Comparison of ENCODE assay signal across 27 mouse cellular contexts in genomic region chr12:30006586-30006985, GRCm38 (mm10).
DNase-seq lines count a peak whose midpoint lies in the region; ATAC-seq and TF ChIP-seq lines count a peak whose summit lies in the region.
"Had no signal": no experiment of that assay in that cellular context is flagged by ENCODE, and none has a peak within 500 bp of the region (broad histone marks: within the 10 kb centered on the region; RNA-seq: fewer than 3 reads in every experiment).

No protein-coding gene starts in this region.

- no peak overlapping the region for H3K4me2 ChIP-seq in kidney, embryonic 14.5 days (replicated peaks; ENCODE audit: low read depth, low read length)
- H3K4me2 ChIP-seq: embryonic facial prominence, embryonic 13.5 days; embryonic facial prominence, embryonic 15.5 days; forebrain, embryonic 12.5 days had no signal

- no peaks in the 10 kb centered on the region for H3K4me1 ChIP-seq in kidney, embryonic 14.5 days (ENCODE audit: control insufficient read depth, insufficient read depth, low read length)
- H3K4me1 ChIP-seq in megakaryocyte, embryonic 14.5 days: no peaks in the 10 kb centered on the region
- H3K4me1 ChIP-seq in G1E (ENCODE audit: insufficient read depth, low read depth, low read length): no peaks in the 10 kb centered on the region; the same call in 1 of the 2 replicates
- H3K4me1 ChIP-seq: embryonic facial prominence, embryonic 13.5 days; embryonic facial prominence, embryonic 15.5 days had no signal

- 78% methylated on average over 9 of the region's 9 CpGs for WGBS in kidney, embryonic 14.5 days

- H3K4me3 ChIP-seq in kidney, embryonic 14.5 days (ENCODE audit: low read length): no peak overlapping the region
- peak overlapping the region; percentile 66 for H3K4me3 ChIP-seq in megakaryocyte, embryonic 14.5 days (replicated peaks)
- H3K4me3 ChIP-seq in G1E (ENCODE audit: low read depth, low read length): peak overlapping the region; percentile 18; the same call in 1 of the 2 replicates
- H3K4me3 ChIP-seq: embryonic facial prominence, embryonic 13.5 days; embryonic facial prominence, embryonic 15.5 days; erythroblast, embryonic 14.5 days; forebrain, embryonic 10.5 days; forebrain, embryonic 12.5 days had no signal

- TF ChIP-seq CTCF in G1E (IDR thresholded peaks at IDR 0.05; ENCODE audit: low read depth, low read length): no peak

- no peaks in the 10 kb centered on the region for H3K9me3 ChIP-seq in kidney, embryonic 14.5 days (ENCODE audit: control insufficient read depth, low read length)
- H3K9me3 ChIP-seq in megakaryocyte, embryonic 14.5 days: peaks cover 50% of the 10 kb centered on the region
- H3K9me3 ChIP-seq in G1E (replicated peaks): peaks cover 81% of the 10 kb centered on the region
- H3K9me3 ChIP-seq: embryonic facial prominence, embryonic 13.5 days; embryonic facial prominence, embryonic 15.5 days; forebrain, embryonic 10.5 days; forebrain, embryonic 12.5 days had no signal

- no peak overlapping the region for H3K9ac ChIP-seq in kidney, embryonic 14.5 days (ENCODE audit: low read depth, low read length)
- H3K9ac ChIP-seq: embryonic facial prominence, embryonic 13.5 days; embryonic facial prominence, embryonic 15.5 days; forebrain, embryonic 12.5 days had no signal

- no peaks in the 10 kb centered on the region for H3K27me3 ChIP-seq in kidney, embryonic 14.5 days (ENCODE audit: control insufficient read depth, insufficient read depth, low read length)
- H3K27me3 ChIP-seq in megakaryocyte, embryonic 14.5 days (replicated peaks): no peaks in the 10 kb centered on the region
- H3K27me3 ChIP-seq in G1E (ENCODE audit: insufficient read depth, low read length): peaks cover 4% of the 10 kb centered on the region; the same call in 1 of the 2 replicates
- H3K27me3 ChIP-seq: CH12.LX; embryonic facial prominence, embryonic 13.5 days; embryonic facial prominence, embryonic 15.5 days; forebrain, embryonic 12.5 days had no signal

- no peak for ATAC-seq in kidney, embryonic 14.5 days (ENCODE audit: low FRiP score, low TSS enrichment)
- no peak for ATAC-seq in megakaryocyte, adult 5-6 weeks (ENCODE audit: poor library complexity, severe bottlenecking)
- ATAC-seq in G1E (ENCODE audit: extremely low read depth, insufficient number of reproducible peaks, low FRiP score, poor library complexity, severe bottlenecking): no peak
- ATAC-seq: CD4-positive, CD25-positive, alpha-beta regulatory T cell, adult 4 months; forebrain, embryonic 14.5 days; forebrain, embryonic 16.5 days had no signal

- DNase-seq in kidney, adult 9 months: peak; percentile 24
- DNase-seq in G1E (ENCODE audit: low spot score): no peak
- DNase-seq in yolk sac, embryonic 10.5 days (ENCODE audit: low spot score): peak; percentile 46
- no peak for DNase-seq in right cerebral cortex, postnatal 25 days
- no peak for DNase-seq in spleen, postnatal 4 days (ENCODE audit: low spot score in 2 of 2)
- DNase-seq: adrenal gland, adult 2 months; adrenal gland, postnatal 10 days; adrenal gland, postnatal 25 days; cerebellum, adult 11 months; cerebellum, adult 18-20 months; cerebellum, adult 8-10 months; cerebellum, adult 9-11 months; cerebellum, postnatal 14 days; cerebellum, postnatal 36 days; embryo, embryonic 11 days had no signal

- H3K27ac ChIP-seq in kidney, embryonic 14.5 days (ENCODE audit: low read depth, low read length): no peak overlapping the region
- H3K27ac ChIP-seq: embryonic facial prominence, embryonic 13.5 days; embryonic facial prominence, embryonic 15.5 days; forebrain, embryonic 10.5 days; forebrain, embryonic 12.5 days had no signal

- H3K36me3 ChIP-seq in kidney, embryonic 14.5 days (ENCODE audit: control insufficient read depth, insufficient read depth, low read length): peaks cover 83% of the 10 kb centered on the region
- no peaks in the 10 kb centered on the region for H3K36me3 ChIP-seq in megakaryocyte, embryonic 14.5 days (replicated peaks; ENCODE audit: low read length)
- H3K36me3 ChIP-seq in G1E (replicated peaks): no peaks in the 10 kb centered on the region

Comparison
In these comparisons a context has a peak if more than half of its experiments do, and no peak if none do; other contexts are left out.
1. DNase-seq: peak in kidney, adult 9 months (single experiment) and yolk sac, embryonic 10.5 days (single experiment); none in G1E (single experiment), right cerebral cortex, postnatal 25 days (single experiment) and spleen, postnatal 4 days (0 of 2).